Mouse (Mus musculus) MEL (cell line): ENCODE measurements around the gene Aire. TPM values are rescaled to one million over a fixed set of nuclear protein-coding genes. Genes with fewer than 3 reads are reported as not detected.

ENCODE experiments used
- DNase-seq: peaks from one replicate; pipeline ENCODE4 v3.0.0; 2011; ENCODE audit warnings: low read depth, low spot score
- H3K27ac ChIP-seq: 2 replicates; pipeline ENCODE4 v1.5.1; 2012; ENCODE audit warnings: low read depth, mild to moderate bottlenecking, control low read depth, low read length, moderate library complexity; ENCODE audit not compliant: control insufficient read depth
- H3K27me3 ChIP-seq, 2 experiments: fragments of 150-350 bp in 1 of 2; sonication (generic) in 1 of 2; 2 replicates each; pipeline ENCODE4 v1.6.1; 2012; ENCODE audit warnings: low read length in 2 of 2, mild to moderate bottlenecking in 2 of 2, improper control_type of control experiment in 1 of 2, moderate library complexity in 1 of 2; ENCODE audit not compliant: insufficient read depth in 2 of 2, control insufficient read depth in 1 of 2
- H3K36me3 ChIP-seq, 2 experiments: 2 replicates each; pipeline ENCODE4 v1.6.1; 2012 to 2014; ENCODE audit warnings: low read length in 2 of 2, improper control_type of control experiment in 1 of 2, inconsistent platforms in 1 of 2, mild to moderate bottlenecking in 1 of 2; ENCODE audit not compliant: insufficient read depth in 2 of 2, control insufficient read depth in 1 of 2
- H3K4me1 ChIP-seq, 2 experiments: fragments of 150-350 bp in 1 of 2; sonication (generic) in 1 of 2; 2 replicates each; pipeline ENCODE4 v1.6.1; 2012; ENCODE audit warnings: low read length in 2 of 2, improper control_type of control experiment in 1 of 2, mild to moderate bottlenecking in 1 of 2; ENCODE audit not compliant: insufficient read depth in 2 of 2, control insufficient read depth in 1 of 2
- H3K4me3 ChIP-seq, 2 experiments: fragments of 150-350 bp in 1 of 2; sonication (generic) in 1 of 2; 2 replicates each; pipeline ENCODE4 v1.5.1; 2012; ENCODE audit warnings: low read depth in 2 of 2, low read length in 2 of 2, mild to moderate bottlenecking in 2 of 2, moderate library complexity in 2 of 2, control low read depth in 1 of 2, improper control_type of control experiment in 1 of 2; ENCODE audit not compliant: control insufficient read depth in 1 of 2, insufficient read depth in 1 of 2
- H3K79me2 ChIP-seq: 2 replicates; pipeline ENCODE4 v1.6.1; 2012; ENCODE audit warnings: mild to moderate bottlenecking, low read length, moderate library complexity; ENCODE audit not compliant: control insufficient read depth, poor library complexity, insufficient read depth
- H3K9ac ChIP-seq: 2 replicates; pipeline ENCODE4 v1.6.1; 2012; ENCODE audit warnings: low read depth, mild to moderate bottlenecking, control low read depth, low read length, moderate library complexity; ENCODE audit not compliant: control insufficient read depth, poor library complexity, severe bottlenecking
- H3K9me3 ChIP-seq: fragments of 150-350 bp; sonication (generic); replicated peaks from 2 replicates; pipeline ENCODE4 v1.6.1; 2012; ENCODE audit warnings: mild to moderate bottlenecking, low read length, improper control_type of control experiment, moderate library complexity; ENCODE audit not compliant: insufficient read depth
- BHLHE40 ChIP-seq: IDR thresholded peaks from 2 replicates; pipeline ENCODE4 v1.6.1; 2012; ENCODE audit warnings: low read depth, mild to moderate bottlenecking, inconsistent platforms, low read length, improper control_type of control experiment, borderline replicate concordance
- CHD2 ChIP-seq: IDR thresholded peaks from 2 replicates; pipeline ENCODE4 v1.6.1; 2011; ENCODE audit warnings: low read length, improper control_type of control experiment
- CTCF ChIP-seq, 3 experiments: IDR thresholded peaks in 2 of 3; conservative IDR thresholded peaks in 1 of 3; 2 replicates each; pipeline ENCODE4 v1.5.1; 2011 to 2012; ENCODE audit warnings: low read length in 3 of 3, low read depth in 2 of 3, mild to moderate bottlenecking in 2 of 3, improper control_type of control experiment in 1 of 3, inconsistent platforms in 1 of 3, mixed read lengths in 1 of 3, moderate library complexity in 1 of 3; ENCODE audit not compliant: control insufficient read depth in 1 of 3, insufficient read depth in 1 of 3, poor library complexity in 1 of 3, severe bottlenecking in 1 of 3
- ELF1 ChIP-seq: IDR thresholded peaks from 2 replicates; pipeline ENCODE4 v1.6.1; 2014; ENCODE audit warnings: low read depth, mild to moderate bottlenecking, inconsistent platforms, low read length, improper control_type of control experiment, moderate library complexity
- EP300 ChIP-seq, 2 experiments: IDR thresholded peaks; 2 replicates each; pipeline ENCODE4 v1.6.1; 2011; ENCODE audit warnings: improper control_type of control experiment in 2 of 2, low read length in 2 of 2, low read depth in 1 of 2, mild to moderate bottlenecking in 1 of 2
- ETS1 ChIP-seq: IDR thresholded peaks from 2 replicates; pipeline ENCODE4 v1.6.1; 2012; ENCODE audit warnings: low read depth, mild to moderate bottlenecking, inconsistent platforms, low read length, improper control_type of control experiment, moderate library complexity
- GABPA ChIP-seq: IDR thresholded peaks from 2 replicates; pipeline ENCODE4 v1.6.1; 2012; ENCODE audit warnings: low read depth, mild to moderate bottlenecking, inconsistent platforms, low read length, improper control_type of control experiment, moderate library complexity
- GATA1 ChIP-seq: IDR thresholded peaks from 2 replicates; pipeline ENCODE4 v1.6.1; 2011; ENCODE audit warnings: low read depth, low read length, improper control_type of control experiment
- HCFC1 ChIP-seq: IDR thresholded peaks from 2 replicates; pipeline ENCODE4 v1.6.1; 2012; ENCODE audit warnings: low read depth, mild to moderate bottlenecking, inconsistent platforms, low read length, improper control_type of control experiment, moderate library complexity
- JUND ChIP-seq: IDR thresholded peaks from 2 replicates; pipeline ENCODE4 v1.6.1; 2011; ENCODE audit warnings: low read depth, mild to moderate bottlenecking, improper control_type of control experiment, low read length
- KAT2A ChIP-seq: conservative IDR thresholded peaks from 2 replicates; pipeline ENCODE4 v1.6.1; 2012; ENCODE audit warnings: low read depth, low read length, improper control_type of control experiment, inconsistent platforms
- MEF2A ChIP-seq: IDR thresholded peaks from 2 replicates; pipeline ENCODE4 v1.6.1; 2014; ENCODE audit warnings: low read depth, mild to moderate bottlenecking, inconsistent platforms, low read length, improper control_type of control experiment; ENCODE audit not compliant: poor library complexity, insufficient replicate concordance, severe bottlenecking; ENCODE audit errors: extremely low read depth
- MXI1 ChIP-seq: IDR thresholded peaks from 2 replicates; pipeline ENCODE4 v1.6.1; 2011; ENCODE audit warnings: mild to moderate bottlenecking, low read depth, low read length, improper control_type of control experiment
- MYC ChIP-seq: IDR thresholded peaks from 2 replicates; pipeline ENCODE4 v1.6.1; 2011; ENCODE audit warnings: low read depth, mild to moderate bottlenecking, low read length, improper control_type of control experiment, moderate library complexity
- NELFE ChIP-seq: IDR thresholded peaks from 2 replicates; pipeline ENCODE4 v1.6.1; 2011; ENCODE audit warnings: low read depth, low read length, improper control_type of control experiment
- NRF1 ChIP-seq: IDR thresholded peaks from 2 replicates; pipeline ENCODE4 v1.6.1; 2014; ENCODE audit warnings: low read depth, mild to moderate bottlenecking, inconsistent platforms, low read length, improper control_type of control experiment, moderate library complexity; ENCODE audit not compliant: poor library complexity, insufficient read depth, severe bottlenecking
- RCOR1 ChIP-seq: IDR thresholded peaks from 2 replicates; pipeline ENCODE4 v1.6.1; 2012; ENCODE audit warnings: low read depth, mild to moderate bottlenecking, inconsistent platforms, low read length, improper control_type of control experiment
- SIN3A ChIP-seq: IDR thresholded peaks from 2 replicates; pipeline ENCODE4 v1.6.1; 2012; ENCODE audit warnings: low read length, improper control_type of control experiment, inconsistent platforms
- SMC3 ChIP-seq: IDR thresholded peaks from 2 replicates; pipeline ENCODE4 v1.6.1; 2011; ENCODE audit warnings: low read depth, low read length, improper control_type of control experiment
- TAL1 ChIP-seq: IDR thresholded peaks from 2 replicates; pipeline ENCODE4 v1.6.1; 2012; ENCODE audit warnings: mild to moderate bottlenecking, inconsistent platforms, low read length, moderate library complexity, mixed read lengths
- TBP ChIP-seq: IDR thresholded peaks from 2 replicates; pipeline ENCODE4 v1.8.0; 2011; ENCODE audit warnings: low read depth, low read length, improper control_type of control experiment
- UBTF ChIP-seq: IDR thresholded peaks from 2 replicates; pipeline ENCODE4 v1.6.1; 2012; ENCODE audit warnings: low read depth, mild to moderate bottlenecking, inconsistent platforms, low read length, improper control_type of control experiment, moderate library complexity, borderline replicate concordance; ENCODE audit not compliant: insufficient read depth
- USF1 ChIP-seq: IDR thresholded peaks from 2 replicates; pipeline ENCODE4 v1.6.1; 2014; ENCODE audit warnings: low read depth, mild to moderate bottlenecking, inconsistent platforms, low read length, improper control_type of control experiment, moderate library complexity
- USF2 ChIP-seq, 2 experiments: IDR thresholded peaks; 2 replicates each; pipeline ENCODE4 v1.6.1; 2011 to 2012; ENCODE audit warnings: improper control_type of control experiment in 2 of 2, low read length in 2 of 2, borderline replicate concordance in 1 of 2, inconsistent platforms in 1 of 2, low read depth in 1 of 2, mild to moderate bottlenecking in 1 of 2; ENCODE audit not compliant: insufficient read depth in 1 of 2
- ZC3H11A ChIP-seq: IDR thresholded peaks from 2 replicates; pipeline ENCODE4 v1.6.1; 2012; ENCODE audit warnings: low read depth, mild to moderate bottlenecking, inconsistent platforms, low read length, improper control_type of control experiment
- ZNF384 ChIP-seq: IDR thresholded peaks from 2 replicates; pipeline ENCODE4 v1.6.1; 2012; ENCODE audit warnings: low read depth, mild to moderate bottlenecking, inconsistent platforms, low read length, improper control_type of control experiment
- polyA plus RNA-seq, 2 experiments: library from polyadenylated mRNA; stranded (reverse) in 1 of 2; unstranded in 1 of 2; fragments of >175 nt in 1 of 2; fragments of >200 nt in 1 of 2; gene quantifications; 2 replicates each; pipeline versions ENCODE4 v1.2.1 to v1.2.4; 2012; ENCODE audit warnings: low replicate concordance in 2 of 2, low read depth in 1 of 2; ENCODE audit not compliant: insufficient read length in 2 of 2, insufficient read depth in 1 of 2, missing spikeins in 1 of 2
- total RNA-seq: library from RNA; depleted of rRNA; stranded (reverse); fragments of 300-350 nt; gene quantifications from 2 replicates; pipeline ENCODE4 v1.2.3, GENCODE M21; 2012

Aire gene
- total and polyA plus RNA-seq, 3 experiments = 0.17 TPM; not detected in 2

- Histone ChIP-seq H3K27me3 (peaks cover 0 to 5% of the 10 kb centered on the region in 2 experiments), H3K36me3 (no peaks in the 10 kb centered on the region), H3K9me3 (no peaks in the 10 kb centered on the region)
- no peak for TF ChIP-seq EP300 (IDR thresholded peaks at IDR 0.05; ENCODE audit: low read depth in 1 of 2, low read length in 2 of 2)
- no peak for TF ChIP-seq GABPA
- TF ChIP-seq, all 39 proteins: peak for 0
- H3K9ac ChIP-seq = no peak overlapping the region
- H3K4me3 ChIP-seq = no peak overlapping the region
- DNase-seq = no peak
- no peak overlapping the region for H3K27ac ChIP-seq
- no peaks in the 10 kb centered on the region for H3K79me2 ChIP-seq
- H3K4me1 ChIP-seq = no peaks in the 10 kb centered on the region
These were observed 1.3 kb downstream of the Aire start for GRCm38 (mm10) chr10:78042096-78042495.

- DNase-seq = no peak
- no peak within 1 kb of the TSS for H3K9ac ChIP-seq
These were observed 1.8 kb downstream of the Aire start, which contains the start of gene Dnmt3l for GRCm38 (mm10) chr10:78041647-78042046. TSS of gene Dnmt3l (plus strand) at chr10:78041947.

GRCm38 (mm10) chr10:78037139-78037538 lies 6.3 kb downstream of the Aire start:
- no peak for DNase-seq
- Histone ChIP-seq H3K27ac (no peak overlapping the region), H3K27me3 (peaks cover 5% of the 10 kb centered on the region in 2 experiments), H3K9me3 (no peaks in the 10 kb centered on the region), H3K4me3 (no peak overlapping the region), H3K9ac (no peak overlapping the region), H3K4me1 (no peaks in the 10 kb centered on the region), H3K79me2 (no peaks in the 10 kb centered on the region), H3K36me3 (no peaks in the 10 kb centered on the region)
- TF ChIP-seq HCFC1 (no peak), MEF2A (no peak), ZC3H11A (no peak), ELF1 (no peak), CHD2 (no peak), EP300 (IDR thresholded peaks at IDR 0.05; ENCODE audit: low read depth in 1 of 2, low read length in 2 of 2) (no peak), UBTF (no peak), ETS1 (no peak), TAL1 (no peak), GABPA (no peak), GATA1 (no peak), NRF1 (no peak), CTCF (IDR thresholded peaks at IDR 0.05 in 2 of 3, conservative IDR thresholded peaks at IDR 0.05 in 1 of 3; ENCODE audit: control insufficient read depth in 1 of 3, insufficient read depth in 1 of 3, low read depth in 2 of 3, low read length in 3 of 3, poor library complexity in 1 of 3, severe bottlenecking in 1 of 3) (no peak), MYC (no peak), SMC3 (no peak)

More at GRCm38 (mm10) chr10:78041647-78042046, 1.8 kb downstream of the Aire start, which contains the start of gene Dnmt3l:
- Histone ChIP-seq H3K4me3 (no peak within 1 kb of the TSS), H3K36me3 (no peaks in the 10 kb centered on the region), H3K27me3 (peaks cover 0 to 4% of the 10 kb centered on the region in 2 experiments), H3K79me2 (no peaks in the 10 kb centered on the region), H3K27ac (no peak within 1 kb of the TSS), H3K4me1 (no peaks in the 10 kb centered on the region), H3K9me3 (no peaks in the 10 kb centered on the region)
- TF ChIP-seq JUND = no peak
- TF ChIP-seq SMC3 = no peak
- TF ChIP-seq SIN3A = no peak
- TF ChIP-seq ZC3H11A = no peak
- TF ChIP-seq USF2 (IDR thresholded peaks at IDR 0.05; ENCODE audit: borderline replicate concordance in 1 of 2, insufficient read depth in 1 of 2, low read depth in 1 of 2, low read length in 2 of 2) = no peak
- TF ChIP-seq TBP = no peak
- no peak for TF ChIP-seq ETS1
- no peak for TF ChIP-seq MXI1
- no peak for TF ChIP-seq RCOR1
- TF ChIP-seq ZNF384 = no peak
- TF ChIP-seq USF1 = no peak
- TF ChIP-seq UBTF = no peak
- no peak for TF ChIP-seq NELFE
- no peak for TF ChIP-seq KAT2A
- TF ChIP-seq MEF2A = no peak
- TF ChIP-seq BHLHE40 = no peak
